Mouse (Mus musculus): ENCODE data around the gene Kcnh1. TPM values are rescaled to one million over a fixed set of nuclear protein-coding genes. Genes with fewer than 3 reads are reported as not detected.

The Kcnh1 gene
- polyA plus RNA-seq, 2 experiments from 2014 or later, result 0.19 TPM; not detected in 1

GRCm38 (mm10) chr1:192268878-192269277, 78.3 kb downstream of the Kcnh1 start:
- no peak for ATAC-seq

GRCm38 (mm10) chr1:192269911-192270310, 79.3 kb downstream of the Kcnh1 start:
- ATAC-seq, result no peak

GRCm38 (mm10) chr1:192277801-192278385, 87.3 kb downstream of the Kcnh1 start:
- no peak for ATAC-seq

GRCm38 (mm10) chr1:192284340-192284739, 93.8 kb downstream of the Kcnh1 start:
- ATAC-seq, result no peak

GRCm38 (mm10) chr1:192284950-192285349, 94.4 kb downstream of the Kcnh1 start:
- ATAC-seq, result no peak

- no peak for ATAC-seq
Measured at GRCm38 (mm10) chr1:192288456-192288855, 97.9 kb downstream of the Kcnh1 start.

GRCm38 (mm10) chr1:192291286-192291685, 100.7 kb downstream of the Kcnh1 start:
- no peak for ATAC-seq

GRCm38 (mm10) chr1:192293391-192293790, 102.8 kb downstream of the Kcnh1 start:
- no peak for ATAC-seq

GRCm38 (mm10) chr1:192293921-192294320, 103.3 kb downstream of the Kcnh1 start:
- ATAC-seq, result no peak

- no peak for ATAC-seq
Measured at GRCm38 (mm10) chr1:192295243-192295860, 104.8 kb downstream of the Kcnh1 start.

- no peak for ATAC-seq
Measured at GRCm38 (mm10) chr1:192295902-192296301, 105.3 kb downstream of the Kcnh1 start.

GRCm38 (mm10) chr1:192297481-192298128, 107.0 kb downstream of the Kcnh1 start:
- no peak for ATAC-seq

GRCm38 (mm10) chr1:192300417-192300816, 109.8 kb downstream of the Kcnh1 start:
- no peak for ATAC-seq

- no peak for ATAC-seq
Measured at GRCm38 (mm10) chr1:192303615-192304014, 113.0 kb downstream of the Kcnh1 start.

- no peak for ATAC-seq
Measured at GRCm38 (mm10) chr1:192305155-192305554, 114.6 kb downstream of the Kcnh1 start.

- no peak for ATAC-seq
Measured at GRCm38 (mm10) chr1:192307055-192307454, 116.5 kb downstream of the Kcnh1 start.

GRCm38 (mm10) chr1:192311298-192311697, 120.7 kb downstream of the Kcnh1 start:
- no peak for ATAC-seq

- no peak for ATAC-seq
Measured at GRCm38 (mm10) chr1:192311851-192312438, 121.4 kb downstream of the Kcnh1 start.

GRCm38 (mm10) chr1:192312446-192312845, 121.9 kb downstream of the Kcnh1 start:
- no peak for ATAC-seq

- no peak for ATAC-seq
Measured at GRCm38 (mm10) chr1:192312998-192313397, 122.4 kb downstream of the Kcnh1 start.

- no peak for ATAC-seq
Measured at GRCm38 (mm10) chr1:192313571-192313972, 123.0 kb downstream of the Kcnh1 start.

GRCm38 (mm10) chr1:192314044-192314443, 123.5 kb downstream of the Kcnh1 start:
- ATAC-seq, result no peak

- no peak for ATAC-seq
Measured at GRCm38 (mm10) chr1:192315392-192316070, 125.0 kb downstream of the Kcnh1 start.

All from activated CD4-positive, CD25-positive, alpha-beta regulatory T cell, adult 4 months (primary cell).